Mouse (Mus musculus) lung, embryonic 16.5 days (tissue): ENCODE measurements around the gene Shank2. TPM values are rescaled to one million over a fixed set of nuclear protein-coding genes. Genes with fewer than 3 reads are reported as not detected.
A peak's percentile ranks its signal among the peaks of the same experiment; 100 is the strongest.

ENCODE experiments used
- ATAC-seq: fragments of 200-750 bp; cut with Nextera tagmentation; 2 replicates; pipeline ENCODE4 v1.8.0; 2017; ENCODE audit warnings: low read depth, mild to moderate bottlenecking, moderate library complexity
- H3K27ac ChIP-seq: fragments of 300-500 bp; sonication (generic); 2 replicates; pipeline ENCODE4 v1.5.1; 2014; ENCODE audit warnings: mild to moderate bottlenecking, control low read depth, low read length
- H3K27me3 ChIP-seq: fragments of 300-500 bp; sonication (generic); 2 replicates; pipeline ENCODE4 v1.6.1; 2014; ENCODE audit warnings: low read depth, low read length, mixed read lengths; ENCODE audit not compliant: control insufficient read depth, insufficient read depth
- H3K36me3 ChIP-seq: fragments of 300-500 bp; sonication (generic); 2 replicates; pipeline ENCODE4 v1.6.1; 2014; ENCODE audit warnings: low read length; ENCODE audit not compliant: control insufficient read depth, insufficient read depth
- H3K4me1 ChIP-seq: fragments of 300-500 bp; sonication (generic); replicated peaks from 2 replicates; pipeline ENCODE4 v1.6.1; 2014; ENCODE audit warnings: low read length, mixed read lengths; ENCODE audit not compliant: control insufficient read depth, insufficient read depth
- H3K4me2 ChIP-seq: fragments of 300-500 bp; sonication (generic); 2 replicates; pipeline ENCODE4 v1.6.1; 2014; ENCODE audit warnings: low read depth, low read length, control low read depth
- H3K4me3 ChIP-seq: fragments of 300-500 bp; sonication (generic); 2 replicates; pipeline ENCODE4 v1.5.1; 2014; ENCODE audit warnings: mild to moderate bottlenecking, low read length, control low read depth
- H3K9ac ChIP-seq: fragments of 300-500 bp; sonication (generic); 2 replicates; pipeline ENCODE4 v1.6.1; 2014; ENCODE audit warnings: low read length, control low read depth
- H3K9me3 ChIP-seq: fragments of 300-500 bp; sonication (generic); 2 replicates; pipeline ENCODE4 v1.6.1; 2016; ENCODE audit warnings: low read length; ENCODE audit not compliant: control insufficient read depth
- WGBS: fragments of 180-500 bp; shearing (Covaris S2); extraction: QIAGEN DNeasy Blood & Tissue Kit; methylation state at CpG from one replicate; pipeline ENCODE4 v1.1.7; 2014; 5-methylcytosine and 5-hydroxymethylcytosine counted together
- polyA plus RNA-seq: library from polyadenylated mRNA; unstranded; fragments of >200 nt; fragmentation: Nextera tagmentation; extraction: Ambion mirVana; gene quantifications from 2 replicates; pipeline ENCODE4 v1.2.1, GENCODE M21; 2015

Gene Shank2
- polyA plus RNA-seq, 1 experiment from 2014 or later: 1.6 TPM

- Histone ChIP-seq H3K9me3 (no peaks in the 10 kb centered on the region), H3K27ac (no peak overlapping the region)
- WGBS: 81% methylated on average over 8 of the region's 8 CpGs
These were observed 157.8 kb downstream of the Shank2 start for GRCm38 (mm10) chr7:144159556-144159955.

GRCm38 (mm10) chr7:144160066-144160465, 158.3 kb downstream of the Shank2 start:
- no peak overlapping the region for H3K4me3 ChIP-seq
- no peaks in the 10 kb centered on the region for H3K4me1 ChIP-seq
- H3K27me3 ChIP-seq: no peaks in the 10 kb centered on the region
- WGBS: 48% methylated on average over 2 of the region's 2 CpGs
- no peak overlapping the region for H3K4me2 ChIP-seq
- H3K9me3 ChIP-seq: no peaks in the 10 kb centered on the region
- no peak overlapping the region for H3K9ac ChIP-seq
- ATAC-seq: no peak
- no peak overlapping the region for H3K27ac ChIP-seq
- no peaks in the 10 kb centered on the region for H3K36me3 ChIP-seq

More at GRCm38 (mm10) chr7:144159556-144159955, 157.8 kb downstream of the Shank2 start:
- Histone ChIP-seq H3K4me1 (no peaks in the 10 kb centered on the region), H3K4me2 (no peak overlapping the region), H3K36me3 (no peaks in the 10 kb centered on the region), H3K4me3 (no peak overlapping the region), H3K27me3 (no peaks in the 10 kb centered on the region), H3K9ac (no peak overlapping the region)
- no peak for ATAC-seq

- no peaks in the 10 kb centered on the region for H3K4me1 ChIP-seq
- 87% methylated on average over 15 of the region's 15 CpGs for WGBS
These were observed 159.0 kb downstream of the Shank2 start for GRCm38 (mm10) chr7:144160646-144161249.

GRCm38 (mm10) chr7:144170272-144170671, 168.5 kb downstream of the Shank2 start:
- WGBS: 48% methylated on average over 5 of the region's 5 CpGs
- 0 out of 2 replicates have a peak, but pooled peaks have one; percentile 26 for ATAC-seq
- H3K27ac ChIP-seq: no peak overlapping the region

More at GRCm38 (mm10) chr7:144160646-144161249, 159.0 kb downstream of the Shank2 start:
- H3K27me3 ChIP-seq: no peaks in the 10 kb centered on the region
- H3K36me3 ChIP-seq: no peaks in the 10 kb centered on the region
- no peak overlapping the region for H3K27ac ChIP-seq
- no peak overlapping the region for H3K4me2 ChIP-seq
- ATAC-seq: no peak
- H3K9ac ChIP-seq: no peak overlapping the region
- no peaks in the 10 kb centered on the region for H3K9me3 ChIP-seq
- H3K4me3 ChIP-seq: no peak overlapping the region

GRCm38 (mm10) chr7:144170686-144171085, 169.0 kb downstream of the Shank2 start:
- Histone ChIP-seq H3K4me2 (no peak overlapping the region), H3K9me3 (no peaks in the 10 kb centered on the region), H3K9ac (no peak overlapping the region), H3K4me3 (no peak overlapping the region), H3K27ac (no peak overlapping the region), H3K36me3 (no peaks in the 10 kb centered on the region), H3K27me3 (peaks cover 11% of the 10 kb centered on the region), H3K4me1 (peaks cover 3% of the 10 kb centered on the region)
- no peak for ATAC-seq
- 60% methylated on average over 9 of the region's 9 CpGs for WGBS

More at GRCm38 (mm10) chr7:144170272-144170671, 168.5 kb downstream of the Shank2 start:
- no peak overlapping the region for H3K9ac ChIP-seq
- H3K4me2 ChIP-seq: no peak overlapping the region
- H3K4me1 ChIP-seq: no peaks in the 10 kb centered on the region; the same call in 1 of the 2 replicates
- H3K36me3 ChIP-seq: no peaks in the 10 kb centered on the region
- peaks cover 7% of the 10 kb centered on the region for H3K27me3 ChIP-seq
- no peaks in the 10 kb centered on the region for H3K9me3 ChIP-seq
- no peak overlapping the region for H3K4me3 ChIP-seq

- 78% methylated on average over 6 of the region's 6 CpGs for WGBS
- no peak for ATAC-seq
These were observed 172.1 kb downstream of the Shank2 start for GRCm38 (mm10) chr7:144173869-144174268.

GRCm38 (mm10) chr7:144174329-144174728, 172.6 kb downstream of the Shank2 start:
- no peak for ATAC-seq
- WGBS: 73% methylated on average over 14 of the region's 14 CpGs
- peaks cover 13% of the 10 kb centered on the region for H3K27me3 ChIP-seq

More at GRCm38 (mm10) chr7:144173869-144174268, 172.1 kb downstream of the Shank2 start:
- Histone ChIP-seq H3K9ac (no peak overlapping the region), H3K27ac (no peak overlapping the region), H3K4me3 (no peak overlapping the region), H3K9me3 (no peaks in the 10 kb centered on the region), H3K4me2 (no peak overlapping the region), H3K27me3 (peaks cover 13% of the 10 kb centered on the region), H3K4me1 (peaks cover 3% of the 10 kb centered on the region), H3K36me3 (no peaks in the 10 kb centered on the region)

GRCm38 (mm10) chr7:144175025-144175424, 173.3 kb downstream of the Shank2 start:
- no peaks in the 10 kb centered on the region for H3K36me3 ChIP-seq
- H3K27ac ChIP-seq: no peak overlapping the region
- H3K27me3 ChIP-seq: peaks cover 13% of the 10 kb centered on the region
- H3K4me1 ChIP-seq: peaks cover 3% of the 10 kb centered on the region
- H3K9ac ChIP-seq: no peak overlapping the region
- no peak for ATAC-seq
- peak overlapping the region; percentile 42; the same call in 1 of the 2 replicates for H3K4me2 ChIP-seq
- H3K4me3 ChIP-seq: no peak overlapping the region
- no peaks in the 10 kb centered on the region for H3K9me3 ChIP-seq
- 21% methylated on average over 7 of the region's 7 CpGs for WGBS

More at GRCm38 (mm10) chr7:144174329-144174728, 172.6 kb downstream of the Shank2 start:
- Histone ChIP-seq H3K4me2 (no peak overlapping the region), H3K4me1 (peaks cover 3% of the 10 kb centered on the region), H3K9me3 (no peaks in the 10 kb centered on the region), H3K9ac (no peak overlapping the region), H3K4me3 (no peak overlapping the region), H3K36me3 (no peaks in the 10 kb centered on the region), H3K27ac (no peak overlapping the region)

- H3K36me3 ChIP-seq: no peaks in the 10 kb centered on the region
- WGBS: 7% methylated on average over 40 of the region's 40 CpGs
- no peak overlapping the region for H3K9ac ChIP-seq
- peaks cover 3% of the 10 kb centered on the region for H3K4me1 ChIP-seq
- H3K27me3 ChIP-seq: peaks cover 13% of the 10 kb centered on the region
- peak overlapping the region; percentile 14 for H3K4me3 ChIP-seq
- peak overlapping the region; percentile 42 for H3K4me2 ChIP-seq
- H3K27ac ChIP-seq: no peak overlapping the region
- no peak for ATAC-seq
- no peaks in the 10 kb centered on the region for H3K9me3 ChIP-seq
These were observed 173.9 kb downstream of the Shank2 start for GRCm38 (mm10) chr7:144175481-144176233.
